Mouse (Mus musculus) right cerebral cortex, postnatal 25 days (tissue): ENCODE results near the gene Fmo4.
A peak's percentile ranks its signal among the peaks of the same experiment; 100 is the strongest.
"Not testable (repeated sequence)": the region's sequence is repeated elsewhere in the genome, so short reads cannot be mapped to it uniquely, and the experiment has no call there.

Source experiments
- DNase-seq: peaks from one replicate; pipeline ENCODE4 v3.0.0; 2022

The Fmo4 gene

GRCm38 (mm10) chr1:162792306-162793044 is 21.3 kb downstream of the Fmo4 start:
- no peak for DNase-seq

- no peak for DNase-seq
These were observed 28.6 kb downstream of the Fmo4 start for GRCm38 (mm10) chr1:162785222-162785621.

GRCm38 (mm10) chr1:162783669-162784248 is 30.0 kb downstream of the Fmo4 start:
- DNase-seq = no peak

- not testable (repeated sequence) for DNase-seq
These were observed 32.7 kb downstream of the Fmo4 start for GRCm38 (mm10) chr1:162781035-162781434.

- DNase-seq = no peak
These were observed 35.7 kb downstream of the Fmo4 start for GRCm38 (mm10) chr1:162777943-162778538.

- peak; percentile 13 for DNase-seq
These were observed 40.1 kb downstream of the Fmo4 start for GRCm38 (mm10) chr1:162773661-162774060.

GRCm38 (mm10) chr1:162771617-162772360 is 42.0 kb downstream of the Fmo4 start:
- no peak for DNase-seq

- no peak for DNase-seq
These were observed 61.8 kb downstream of the Fmo4 start for GRCm38 (mm10) chr1:162752009-162752408.

- peak; percentile 6 for DNase-seq
These were observed 64.2 kb downstream of the Fmo4 start for GRCm38 (mm10) chr1:162749607-162750006.

- no peak for DNase-seq
These were observed 65.0 kb downstream of the Fmo4 start for GRCm38 (mm10) chr1:162748761-162749160.
